Mouse (Mus musculus) forebrain, embryonic 10.5 days (tissue): ENCODE measurements around the gene Olfr1432. TPM values are rescaled to one million over a fixed set of nuclear protein-coding genes. Genes with fewer than 3 reads are reported as not detected.
"Not testable (repeated sequence)": the region's sequence is repeated elsewhere in the genome, so short reads cannot be mapped to it uniquely, and the experiment has no call there.

Source experiments
- DNase-seq: peaks from one replicate; pipeline ENCODE4 v3.0.0-alpha.2; 2017; ENCODE audit warnings: low spot score; ENCODE audit errors: extremely low spot score
- H3K27ac ChIP-seq: fragments of 300-500 bp; sonication (generic); 2 replicates; pipeline ENCODE4 v1.5.1; 2016; ENCODE audit warnings: mild to moderate bottlenecking
- H3K27me3 ChIP-seq: fragments of 300-500 bp; sonication (generic); 2 replicates; pipeline ENCODE4 v1.6.1; 2016; ENCODE audit warnings: mild to moderate bottlenecking; ENCODE audit not compliant: poor library complexity, severe bottlenecking
- H3K36me3 ChIP-seq: fragments of 300-500 bp; sonication (generic); replicated peaks from 2 replicates; pipeline ENCODE4 v1.6.1; 2016; ENCODE audit warnings: mild to moderate bottlenecking, moderate library complexity
- H3K4me1 ChIP-seq: fragments of 300-500 bp; sonication (generic); 2 replicates; pipeline ENCODE4 v1.6.1; 2016
- H3K4me3 ChIP-seq: fragments of 300-500 bp; sonication (generic); 2 replicates; pipeline ENCODE4 v1.5.1; 2016; ENCODE audit warnings: mild to moderate bottlenecking, moderate library complexity
- H3K9me3 ChIP-seq: fragments of 300-500 bp; sonication (generic); 2 replicates; pipeline ENCODE4 v1.6.1; 2016; ENCODE audit warnings: mild to moderate bottlenecking, moderate library complexity
- WGBS: fragments of 180-500 bp; shearing (Covaris S2); methylation state at CpG from one replicate; pipeline ENCODE4 v1.1.7; 2016; 5-methylcytosine and 5-hydroxymethylcytosine counted together
- polyA plus RNA-seq: library from polyadenylated mRNA; unstranded; fragments of >200 nt; fragmentation: Nextera tagmentation; extraction: Ambion mirVana; gene quantifications from 2 replicates; pipeline ENCODE4 v1.2.1, GENCODE M21; 2016

Olfr1432 gene
- not detected in 2 replicates for polyA plus RNA-seq

GRCm38 (mm10) chr19:12232496-12232895 is at the start of gene Olfr1432:
Gene Olfr1432 (minus strand): TSS chr19:12232596.
- H3K27ac ChIP-seq, H3K4me3 ChIP-seq, H3K27me3 ChIP-seq, DNase-seq, H3K9me3 ChIP-seq, H3K36me3 ChIP-seq, H3K4me1 ChIP-seq: not testable (repeated sequence)

- Histone ChIP-seq H3K9me3 (no peaks in the 10 kb centered on the region), H3K4me1 (no peaks in the 10 kb centered on the region), H3K4me3 (no peak within 1 kb of the TSS), H3K27ac (no peak within 1 kb of the TSS), H3K36me3 (no peaks in the 10 kb centered on the region), H3K27me3 (no peaks in the 10 kb centered on the region)
- WGBS = 90% methylated on average over 2 of the region's 2 CpGs
- DNase-seq = no peak
Observed at GRCm38 (mm10) chr19:12279554-12279953, 47.2 kb upstream of the Olfr1432 start, which contains the start of gene Olfr1434. Gene Olfr1434 (plus strand): TSS chr19:12279854.

GRCm38 (mm10) chr19:12260732-12261131 is 28.3 kb upstream of the Olfr1432 start, which contains the start of gene Olfr235:
Gene Olfr235 (plus strand): TSS chr19:12261032.
- DNase-seq = no peak
- no peak within 1 kb of the TSS for H3K4me3 ChIP-seq
- no peaks in the 10 kb centered on the region for H3K4me1 ChIP-seq
- H3K27me3 ChIP-seq = no peaks in the 10 kb centered on the region
- no peaks in the 10 kb centered on the region for H3K36me3 ChIP-seq
- WGBS = 81% methylated on average over 1 of the region's 1 CpGs
- H3K27ac ChIP-seq = no peak within 1 kb of the TSS
- no peaks in the 10 kb centered on the region for H3K9me3 ChIP-seq

- Histone ChIP-seq H3K4me3 (no peak within 1 kb of the TSS), H3K36me3 (no peaks in the 10 kb centered on the region), H3K9me3 (no peaks in the 10 kb centered on the region), H3K27ac (no peak within 1 kb of the TSS), H3K27me3 (no peaks in the 10 kb centered on the region), H3K4me1 (no peaks in the 10 kb centered on the region)
- DNase-seq = no peak
- WGBS = 86% methylated on average over 1 of the region's 1 CpGs
Observed at GRCm38 (mm10) chr19:12241559-12241958, 9.2 kb upstream of the Olfr1432 start, which contains the start of gene Olfr262. Gene Olfr262 (minus strand): TSS chr19:12241659.

- no peak within 1 kb of the TSS for H3K27ac ChIP-seq
- H3K4me1 ChIP-seq = no peaks in the 10 kb centered on the region
- no peaks in the 10 kb centered on the region for H3K27me3 ChIP-seq
- 79% methylated on average over 1 of the region's 1 CpGs for WGBS
- H3K4me3 ChIP-seq = no peak within 1 kb of the TSS
- no peak for DNase-seq
- H3K9me3 ChIP-seq = peaks cover 7% of the 10 kb centered on the region; the same call in 1 of the 2 replicates
- no peaks in the 10 kb centered on the region for H3K36me3 ChIP-seq
Observed at GRCm38 (mm10) chr19:12200334-12200733, 32.1 kb downstream of the Olfr1432 start, which contains the start of gene Olfr1431. Gene Olfr1431 (plus strand): TSS chr19:12200634.

GRCm38 (mm10) chr19:12199076-12199475 is 33.3 kb downstream of the Olfr1432 start:
- not testable (repeated sequence) for H3K4me3 ChIP-seq, DNase-seq, H3K27ac ChIP-seq, H3K9me3 ChIP-seq, H3K36me3 ChIP-seq, H3K27me3 ChIP-seq, H3K4me1 ChIP-seq
- WGBS = 80% methylated on average over 4 of the region's 4 CpGs

Other genes with a start within 250 kb of the Olfr1432 start
- 0.04 TPM in 2 replicates for gene Olfr1423, start 191.3 kb downstream of the Olfr1432 start, polyA plus RNA-seq
- not detected in 2 replicates for gene Olfr1424, start 169.9 kb downstream of the Olfr1432 start, polyA plus RNA-seq
- not detected in 2 replicates for gene Olfr1425, start 154.9 kb downstream of the Olfr1432 start, polyA plus RNA-seq
- not detected in 2 replicates for gene Olfr1426, start 140.6 kb downstream of the Olfr1432 start, polyA plus RNA-seq
- gene Olfr1427, start 129.3 kb downstream of the Olfr1432 start, polyA plus RNA-seq = not detected in 2 replicates
- not detected in 2 replicates for gene Olfr1428, start 116.7 kb downstream of the Olfr1432 start, polyA plus RNA-seq
- not detected in 2 replicates for gene Olfr76, start 109.4 kb downstream of the Olfr1432 start, polyA plus RNA-seq
- gene Olfr1555-ps1, start 62.5 kb downstream of the Olfr1432 start, polyA plus RNA-seq = not detected in 2 replicates
- not detected in 2 replicates for gene Olfr1431, start 32.0 kb downstream of the Olfr1432 start, polyA plus RNA-seq
- gene Olfr262, start 9.1 kb upstream of the Olfr1432 start, polyA plus RNA-seq = not detected in 2 replicates
- gene Olfr235, start 28.4 kb upstream of the Olfr1432 start, polyA plus RNA-seq = not detected in 2 replicates
- not detected in 2 replicates for gene Olfr1434, start 47.3 kb upstream of the Olfr1432 start, polyA plus RNA-seq
- gene Olfr1436, start 66.5 kb upstream of the Olfr1432 start, polyA plus RNA-seq = not detected in 2 replicates
- gene Olfr1437, start 92.5 kb upstream of the Olfr1432 start, polyA plus RNA-seq = not detected in 2 replicates
- not detected in 2 replicates for gene Olfr1438-ps1, start 103.3 kb upstream of the Olfr1432 start, polyA plus RNA-seq
- not detected in 2 replicates for gene Olfr1440, start 154.7 kb upstream of the Olfr1432 start, polyA plus RNA-seq
- not detected in 2 replicates for gene Olfr1441, start 184.8 kb upstream of the Olfr1432 start, polyA plus RNA-seq
- gene Pfpl, start 195.3 kb upstream of the Olfr1432 start, polyA plus RNA-seq = not detected in 2 replicates
- 0.11 and 0.17 TPM in 2 replicates for gene Mpeg1, start 228.2 kb upstream of the Olfr1432 start, polyA plus RNA-seq